Mouse (Mus musculus) CH12.LX (cell line): ENCODE results near the gene Cadm1. TPM values are rescaled to one million over a fixed set of nuclear protein-coding genes. Genes with fewer than 3 reads are reported as not detected.

ENCODE experiments used
- DNase-seq: peaks from one replicate; pipeline ENCODE4 v3.0.0-alpha.2; 2013; ENCODE audit errors: extremely low read depth
- H3K27ac ChIP-seq: 2 replicates; pipeline ENCODE4 v1.5.1; 2012; ENCODE audit warnings: low read depth, mild to moderate bottlenecking, control low read depth, moderate library complexity; ENCODE audit not compliant: insufficient read depth
- H3K27me3 ChIP-seq: replicated peaks from 2 replicates; pipeline ENCODE3; 2012; ENCODE audit warnings: inconsistent platforms
- H3K36me3 ChIP-seq, 2 experiments: replicated peaks in 1 of 2; 2 replicates each; pipeline versions ENCODE3 to v1.6.1; 2012; ENCODE audit warnings: inconsistent platforms in 1 of 2, low read length in 1 of 2, mild to moderate bottlenecking in 1 of 2, mixed read lengths in 1 of 2, moderate library complexity in 1 of 2; ENCODE audit not compliant: control insufficient read depth in 1 of 2, insufficient read depth in 1 of 2
- H3K4me1 ChIP-seq, 2 experiments: 2 replicates each; pipeline ENCODE4 v1.6.1; 2012; ENCODE audit warnings: inconsistent platforms in 1 of 2, moderate library complexity in 1 of 2; ENCODE audit not compliant: insufficient read depth in 2 of 2, control insufficient read depth in 1 of 2
- H3K4me2 ChIP-seq: 2 replicates; pipeline ENCODE4 v1.6.1; 2012; ENCODE audit warnings: low read depth, mild to moderate bottlenecking, control low read depth; ENCODE audit not compliant: poor library complexity, insufficient read depth, severe bottlenecking
- H3K4me3 ChIP-seq, 3 experiments: fragments of 150-350 bp in 1 of 3; sonication (generic) in 1 of 3; replicated peaks in 1 of 3; 2 replicates each; pipeline versions ENCODE3 to v1.5.1; 2011 to 2012; ENCODE audit warnings: low read depth in 2 of 3, low read length in 2 of 3, mild to moderate bottlenecking in 2 of 3, moderate library complexity in 2 of 3, control low read depth in 1 of 3, improper control_type of control experiment in 1 of 3, inconsistent platforms in 1 of 3, mixed read lengths in 1 of 3; ENCODE audit not compliant: poor library complexity in 1 of 3
- H3K79me2 ChIP-seq: replicated peaks from 2 replicates; pipeline ENCODE4 v1.6.1; 2012; ENCODE audit warnings: mild to moderate bottlenecking, moderate library complexity; ENCODE audit not compliant: control insufficient read depth, poor library complexity, insufficient read depth, severe bottlenecking; ENCODE audit errors: extremely low read depth
- H3K9ac ChIP-seq: 2 replicates; pipeline ENCODE4 v1.6.1; 2012; ENCODE audit warnings: low read depth, mild to moderate bottlenecking, control low read depth, moderate library complexity; ENCODE audit not compliant: insufficient read depth
- H3K9me3 ChIP-seq: replicated peaks from 2 replicates; pipeline ENCODE3; 2012; ENCODE audit warnings: low read length, inconsistent platforms, mixed read lengths
- BHLHE40 ChIP-seq: IDR thresholded peaks from 2 replicates; pipeline ENCODE4 v1.6.1; 2011; ENCODE audit warnings: mild to moderate bottlenecking, low read depth, low read length, improper control_type of control experiment
- CHD1 ChIP-seq: IDR thresholded peaks from 2 replicates; pipeline ENCODE4 v1.6.1; 2012; ENCODE audit warnings: low read depth, low read length, improper control_type of control experiment, inconsistent platforms
- CTCF ChIP-seq, 2 experiments: IDR thresholded peaks in 1 of 2; conservative IDR thresholded peaks in 1 of 2; 2 replicates each; pipeline ENCODE4 v1.5.1; 2011 to 2012; ENCODE audit warnings: low read depth in 2 of 2, low read length in 2 of 2, improper control_type of control experiment in 1 of 2, inconsistent platforms in 1 of 2, mild to moderate bottlenecking in 1 of 2, moderate library complexity in 1 of 2
- EP300 ChIP-seq: IDR thresholded peaks from 2 replicates; pipeline ENCODE4 v1.6.1; 2011; ENCODE audit warnings: low read length, improper control_type of control experiment
- JUN ChIP-seq: IDR thresholded peaks from 2 replicates; pipeline ENCODE4 v1.6.1; 2011; ENCODE audit warnings: low read depth, mild to moderate bottlenecking, low read length, improper control_type of control experiment, moderate library complexity; ENCODE audit not compliant: insufficient read depth
- JUND ChIP-seq: conservative IDR thresholded peaks from 2 replicates; pipeline ENCODE4 v1.6.1; 2011; ENCODE audit warnings: low read depth, low read length, improper control_type of control experiment
- KAT2A ChIP-seq: IDR thresholded peaks from 2 replicates; pipeline ENCODE4 v1.6.1; 2012; ENCODE audit warnings: low read length, improper control_type of control experiment, inconsistent platforms; ENCODE audit not compliant: insufficient replicate concordance
- PAX5 ChIP-seq: IDR thresholded peaks from 2 replicates; pipeline ENCODE4 v1.6.1; 2012; ENCODE audit warnings: low read length, inconsistent platforms, mixed read lengths
- POLR2A ChIP-seq: IDR thresholded peaks from 2 replicates; pipeline ENCODE4 v1.6.1; 2011; ENCODE audit warnings: low read depth, mild to moderate bottlenecking, improper control_type of control experiment, low read length
- RAD21 ChIP-seq: IDR thresholded peaks from 2 replicates; pipeline ENCODE4 v1.6.1; 2011; ENCODE audit warnings: low read depth, mild to moderate bottlenecking, low read length, improper control_type of control experiment, moderate library complexity
- RCOR1 ChIP-seq: conservative IDR thresholded peaks from 2 replicates; pipeline ENCODE4 v1.6.1; 2012; ENCODE audit warnings: low read depth, mild to moderate bottlenecking, inconsistent platforms, low read length, improper control_type of control experiment
- SIN3A ChIP-seq: IDR thresholded peaks from 2 replicates; pipeline ENCODE4 v1.6.1; 2012; ENCODE audit warnings: low read length, improper control_type of control experiment, inconsistent platforms
- SMC3 ChIP-seq: IDR thresholded peaks from 2 replicates; pipeline ENCODE4 v1.6.1; 2011; ENCODE audit warnings: low read depth, low read length, improper control_type of control experiment
- ZC3H11A ChIP-seq: IDR thresholded peaks from 2 replicates; pipeline ENCODE4 v1.6.1; 2012; ENCODE audit warnings: low read depth, mild to moderate bottlenecking, inconsistent platforms, low read length, improper control_type of control experiment
- ZKSCAN1 ChIP-seq: IDR thresholded peaks from 2 replicates; pipeline ENCODE4 v1.6.1; 2012; ENCODE audit warnings: low read depth, inconsistent platforms, low read length, improper control_type of control experiment, borderline replicate concordance
- ZMIZ1 ChIP-seq: IDR thresholded peaks from 2 replicates; pipeline ENCODE4 v1.6.1; 2012; ENCODE audit warnings: low read depth, mild to moderate bottlenecking, inconsistent platforms, low read length, improper control_type of control experiment
- dilution Hi-C: fragments of 300-500 bp; cut with MboI; formaldehyde crosslinking; loops from 2 replicates; pipeline ENCODE4 v1.14.3; 2020; ENCODE audit warnings: low sequenced_read_pairs; ENCODE audit not compliant: extremely low pct_unique_long_range_greater_than_20kb, extremely low pct_ligation_motif_present
- in situ Hi-C: fragments of 300-500 bp; cut with MboI; formaldehyde crosslinking; loops from 3 replicates; pipeline ENCODE4 v1.14.3; 2019; ENCODE audit warnings: low sequenced_read_pairs, low pct_ligation_motif_present, low pct_unique_long_range_greater_than_20kb, mixed read lengths
- polyA plus RNA-seq: library from polyadenylated mRNA; unstranded; fragments of >175 nt; gene quantifications from 2 replicates; pipeline ENCODE4 v1.2.1, GENCODE M21; 2012; ENCODE audit warnings: low read depth; ENCODE audit not compliant: insufficient read length
- total RNA-seq, 2 experiments: library from RNA; depleted of rRNA; stranded (reverse); fragments of 300-350 nt in 1 of 2; fragments of >200 nt in 1 of 2; gene quantifications; 2 replicates each; pipeline ENCODE4 v1.2.3; 2012 to 2014

The Cadm1 gene
- total and polyA plus RNA-seq, 3 experiments: not detected

GRCm38 (mm10) chr9:47880171-47880570 lies 350.2 kb downstream of the Cadm1 start:
- dilution Hi-C loops: no loop called here
- no peaks in the 10 kb centered on the region for H3K4me1 ChIP-seq
- H3K27me3 ChIP-seq: no peaks in the 10 kb centered on the region
- no peak overlapping the region for H3K4me2 ChIP-seq
- peaks cover 59% of the 10 kb centered on the region for H3K9me3 ChIP-seq
- H3K9ac ChIP-seq: no peak overlapping the region
- no peak overlapping the region for H3K27ac ChIP-seq
- no peak for DNase-seq
- no peak for TF ChIP-seq SMC3
- no peak for TF ChIP-seq ZC3H11A
- no peak for TF ChIP-seq EP300
- TF ChIP-seq RCOR1: no peak
- no peak for TF ChIP-seq JUND
- no peak for TF ChIP-seq KAT2A
- TF ChIP-seq JUN: no peak
- TF ChIP-seq CHD1: no peak
- no peak for TF ChIP-seq PAX5
- TF ChIP-seq CTCF (conservative IDR thresholded peaks at IDR 0.05 in 1 of 2, IDR thresholded peaks at IDR 0.05 in 1 of 2; ENCODE audit: low read depth in 2 of 2, low read length in 2 of 2): no peak
- no peak for TF ChIP-seq ZKSCAN1
- no peak for TF ChIP-seq SIN3A
- TF ChIP-seq ZMIZ1: no peak
- no peak for TF ChIP-seq POLR2A
- TF ChIP-seq BHLHE40: no peak
- H3K36me3 ChIP-seq: no peaks in the 10 kb centered on the region
- in situ Hi-C loops: no loop called here
- H3K4me3 ChIP-seq: no peak overlapping the region
- no peaks in the 10 kb centered on the region for H3K79me2 ChIP-seq

GRCm38 (mm10) chr9:47882372-47882771 lies 352.4 kb downstream of the Cadm1 start:
- dilution Hi-C loops: no loop called here
- TF ChIP-seq RAD21 (no peak), EP300 (no peak), CTCF (conservative IDR thresholded peaks at IDR 0.05 in 1 of 2, IDR thresholded peaks at IDR 0.05 in 1 of 2; ENCODE audit: low read depth in 2 of 2, low read length in 2 of 2) (no peak)
- Histone ChIP-seq H3K9ac (no peak overlapping the region), H3K4me2 (no peak overlapping the region), H3K9me3 (peaks cover 59% of the 10 kb centered on the region), H3K79me2 (no peaks in the 10 kb centered on the region), H3K27me3 (no peaks in the 10 kb centered on the region), H3K27ac (no peak overlapping the region), H3K4me3 (no peak overlapping the region), H3K4me1 (no peaks in the 10 kb centered on the region), H3K36me3 (no peaks in the 10 kb centered on the region)
- in situ Hi-C loops: no loop called here
- DNase-seq: no peak

- no peaks in the 10 kb centered on the region for H3K36me3 ChIP-seq
- H3K4me2 ChIP-seq: no peak overlapping the region
- H3K79me2 ChIP-seq: no peaks in the 10 kb centered on the region
- in situ Hi-C loops: no loop called here
- H3K4me1 ChIP-seq: no peaks in the 10 kb centered on the region
- dilution Hi-C loops: no loop called here
- no peak overlapping the region for H3K27ac ChIP-seq
- no peaks in the 10 kb centered on the region for H3K27me3 ChIP-seq
- H3K4me3 ChIP-seq: no peak overlapping the region
- peaks cover 36% of the 10 kb centered on the region for H3K9me3 ChIP-seq
- no peak overlapping the region for H3K9ac ChIP-seq
- TF ChIP-seq CTCF (conservative IDR thresholded peaks at IDR 0.05 in 1 of 2, IDR thresholded peaks at IDR 0.05 in 1 of 2; ENCODE audit: low read depth in 2 of 2, low read length in 2 of 2) (0 out of 4 replicates have a peak, but pooled peaks of 1 of the 2 experiments have one; percentile 2), SIN3A (no peak)
- TF ChIP-seq, all 38 proteins: peak for 1
- no peak for DNase-seq
Measured at GRCm38 (mm10) chr9:47891721-47892120, 361.7 kb downstream of the Cadm1 start.
